ENCODE assay signal across 15 mouse cellular contexts in the genomic region with DNA sequence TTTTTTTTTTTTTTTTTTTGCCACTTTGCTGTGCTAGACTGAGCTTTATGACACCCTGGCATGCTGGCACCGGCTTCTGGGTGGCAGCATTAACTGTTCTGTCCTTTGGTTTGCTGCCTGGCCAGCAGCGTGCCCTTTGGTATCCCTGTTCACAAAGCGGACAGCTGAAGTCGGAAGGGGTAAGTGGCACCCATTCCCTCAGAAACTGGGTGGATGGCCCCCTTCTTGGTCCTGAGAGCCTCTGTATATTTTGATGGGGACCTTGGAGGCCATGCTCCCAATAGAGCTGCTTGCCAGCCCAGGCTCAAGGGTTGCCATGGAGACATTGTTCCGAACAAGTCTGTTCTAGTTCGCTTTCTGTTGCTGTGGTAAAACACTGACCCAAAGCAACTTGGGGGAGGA.
DNase-seq lines count a peak whose midpoint lies in the region; ATAC-seq and TF ChIP-seq lines count a peak whose summit lies in the region.
"Had no signal": no experiment of that assay in that cellular context is flagged by ENCODE, and none has a peak within 500 bp of the region (broad histone marks: within the 10 kb centered on the region; RNA-seq: fewer than 3 reads in every experiment).

No protein-coding gene starts in this region.

- DNase-seq in forebrain, embryonic 14.5 days (ENCODE audit: low spot score): peak; percentile 42
- peak; percentile 67 for DNase-seq in kidney, adult 2 months
- DNase-seq in brain, embryonic 14.5 days (ENCODE audit: low read depth): peak; percentile 67
- no peak for DNase-seq in limb, embryonic 14.5 days (ENCODE audit: low spot score)
- DNase-seq in yolk sac, embryonic 10.5 days (ENCODE audit: low spot score): no peak
- DNase-seq in right cerebral cortex, postnatal 25 days: no peak
- DNase-seq: cerebellum, adult 9-10 months; heart, postnatal 14 days had no signal

- no peaks in the 10 kb centered on the region for H3K9me3 ChIP-seq in forebrain, embryonic 14.5 days (replicated peaks; ENCODE audit: control insufficient read depth, low read length)
- H3K9me3 ChIP-seq in forebrain, embryonic 13.5 days (replicated peaks): no peaks in the 10 kb centered on the region
- no peaks in the 10 kb centered on the region for H3K9me3 ChIP-seq in kidney, embryonic 15.5 days (replicated peaks)
- no peaks in the 10 kb centered on the region for H3K9me3 ChIP-seq in limb, embryonic 14.5 days (ENCODE audit: control insufficient read depth, low read length)
- H3K9me3 ChIP-seq: G1E; liver, embryonic 15.5 days had no signal

- no peak overlapping the region for H3K4me2 ChIP-seq in forebrain, embryonic 14.5 days (ENCODE audit: low read length)
- no peak overlapping the region for H3K4me2 ChIP-seq in forebrain, embryonic 13.5 days
- no peak overlapping the region for H3K4me2 ChIP-seq in kidney, embryonic 15.5 days
- H3K4me2 ChIP-seq in limb, embryonic 14.5 days (replicated peaks; ENCODE audit: low read depth, low read length, severe bottlenecking): peak overlapping the region; percentile 31
- H3K4me2 ChIP-seq: liver, embryonic 15.5 days; midbrain, embryonic 12.5 days had no signal

- no peak overlapping the region for H3K4me3 ChIP-seq in forebrain, embryonic 14.5 days (ENCODE audit: low read depth, low read length)
- no peak overlapping the region for H3K4me3 ChIP-seq in forebrain, embryonic 13.5 days
- H3K4me3 ChIP-seq in kidney, adult 2 months (ENCODE audit: insufficient read depth, low read depth, low read length): no peak overlapping the region
- no peak overlapping the region for H3K4me3 ChIP-seq in kidney, embryonic 15.5 days (replicated peaks)
- H3K4me3 ChIP-seq in limb, embryonic 14.5 days (replicated peaks; ENCODE audit: low read length): no peak overlapping the region
- H3K4me3 ChIP-seq: erythroblast, embryonic 14.5 days; liver, embryonic 15.5 days; midbrain, embryonic 12.5 days had no signal

- H3K4me1 ChIP-seq in forebrain, embryonic 14.5 days (ENCODE audit: control insufficient read depth, insufficient read depth, low read length): peaks cover 13% of the 10 kb centered on the region
- H3K4me1 ChIP-seq in forebrain, embryonic 13.5 days: peaks cover 21% of the 10 kb centered on the region
- H3K4me1 ChIP-seq in kidney, adult 2 months (ENCODE audit: control insufficient read depth, insufficient read depth, low read length): peaks cover 3% of the 10 kb centered on the region; the same call in 1 of the 2 replicates
- peaks cover 18% of the 10 kb centered on the region for H3K4me1 ChIP-seq in kidney, embryonic 15.5 days
- peaks cover 7% of the 10 kb centered on the region for H3K4me1 ChIP-seq in limb, embryonic 14.5 days (ENCODE audit: control insufficient read depth, insufficient read depth, low read length)
- H3K4me1 ChIP-seq: liver, embryonic 15.5 days had no signal

- H3K27me3 ChIP-seq in forebrain, embryonic 14.5 days (replicated peaks; ENCODE audit: control insufficient read depth, insufficient read depth, low read length): no peaks in the 10 kb centered on the region
- peaks cover 12% of the 10 kb centered on the region for H3K27me3 ChIP-seq in forebrain, embryonic 13.5 days
- H3K27me3 ChIP-seq in kidney, adult 2 months (replicated peaks; ENCODE audit: control insufficient read depth, insufficient read depth, low read length): no peaks in the 10 kb centered on the region
- peaks cover 48% of the 10 kb centered on the region for H3K27me3 ChIP-seq in kidney, embryonic 15.5 days
- H3K27me3 ChIP-seq in limb, embryonic 14.5 days (ENCODE audit: control insufficient read depth, insufficient read depth, low read length): no peaks in the 10 kb centered on the region
- H3K27me3 ChIP-seq: liver, embryonic 15.5 days had no signal

- no peak overlapping the region for H3K27ac ChIP-seq in forebrain, embryonic 14.5 days (ENCODE audit: low read depth, low read length)
- no peak overlapping the region for H3K27ac ChIP-seq in forebrain, embryonic 13.5 days
- 0 out of 2 replicates have a peak overlapping the region, but pooled peaks have one; percentile 32 for H3K27ac ChIP-seq in kidney, adult 2 months (ENCODE audit: insufficient read depth, low read depth, low read length)
- no peak overlapping the region for H3K27ac ChIP-seq in kidney, embryonic 15.5 days
- H3K27ac ChIP-seq in limb, embryonic 14.5 days (replicated peaks; ENCODE audit: low read depth, low read length): no peak overlapping the region
- H3K27ac ChIP-seq: liver, embryonic 15.5 days; midbrain, embryonic 12.5 days had no signal

- H3K36me3 ChIP-seq in forebrain, embryonic 14.5 days (ENCODE audit: control insufficient read depth, insufficient read depth, low read length): no peaks in the 10 kb centered on the region
- H3K36me3 ChIP-seq in forebrain, embryonic 13.5 days (ENCODE audit: poor library complexity, severe bottlenecking): no peaks in the 10 kb centered on the region
- H3K36me3 ChIP-seq in kidney, adult 2 months (ENCODE audit: control insufficient read depth, insufficient read depth, low read length): no peaks in the 10 kb centered on the region
- H3K36me3 ChIP-seq in kidney, embryonic 15.5 days: no peaks in the 10 kb centered on the region
- no peaks in the 10 kb centered on the region for H3K36me3 ChIP-seq in limb, embryonic 14.5 days (ENCODE audit: control insufficient read depth, insufficient read depth, low read length)
- H3K36me3 ChIP-seq: G1E; liver, embryonic 15.5 days; midbrain, embryonic 12.5 days had no signal

- TF ChIP-seq POLR2A in kidney, adult 2 months (IDR thresholded peaks at IDR 0.05; ENCODE audit: low read depth, low read length): no peak
- no peak for TF ChIP-seq POLR2A in brain, embryonic 14.5 days (IDR thresholded peaks at IDR 0.05; ENCODE audit: borderline replicate concordance, extremely low read depth, insufficient read depth, insufficient read length, poor library complexity, severe bottlenecking)
- no peak for TF ChIP-seq POLR2A in limb, embryonic 14.5 days (IDR thresholded peaks at IDR 0.05; ENCODE audit: borderline replicate concordance, extremely low read depth, insufficient read depth, insufficient read length)

- no peak for ATAC-seq in forebrain, embryonic 14.5 days
- ATAC-seq in forebrain, embryonic 13.5 days: no peak
- ATAC-seq in kidney, embryonic 15.5 days (replicated peaks; ENCODE audit: low FRiP score): no peak
- no peak for ATAC-seq in limb, embryonic 14.5 days (ENCODE audit: low FRiP score, low read depth)
- ATAC-seq: inflammation-experienced regulatory T-cells, adult 6 months had no signal

- TF ChIP-seq CTCF in kidney, adult 2 months (conservative IDR thresholded peaks at IDR 0.05; ENCODE audit: insufficient read depth, insufficient read length, low read depth, low read length): no peak
- no peak for TF ChIP-seq CTCF in brain, embryonic 14.5 days (IDR thresholded peaks at IDR 0.05; ENCODE audit: borderline replicate concordance, extremely low read depth, insufficient read depth, insufficient read length)

- no peak overlapping the region for H3K9ac ChIP-seq in forebrain, embryonic 14.5 days (ENCODE audit: low read length)
- H3K9ac ChIP-seq in forebrain, embryonic 13.5 days: no peak overlapping the region
- no peak overlapping the region for H3K9ac ChIP-seq in kidney, embryonic 15.5 days
- no peak overlapping the region for H3K9ac ChIP-seq in limb, embryonic 14.5 days (ENCODE audit: low read depth, low read length, severe bottlenecking)
- H3K9ac ChIP-seq: liver, embryonic 15.5 days; midbrain, embryonic 12.5 days had no signal

- 64% methylated on average over 6 of the region's 6 CpGs for WGBS in forebrain, embryonic 14.5 days
- 59% methylated on average over 6 of the region's 6 CpGs for WGBS in forebrain, embryonic 13.5 days
- WGBS in kidney, adult 2 months: 32% methylated on average over 6 of the region's 6 CpGs
- 55% methylated on average over 6 of the region's 6 CpGs for WGBS in kidney, embryonic 15.5 days
- 65% methylated on average over 6 of the region's 6 CpGs for WGBS in limb, embryonic 14.5 days

Comparison
In these comparisons a context has a peak if more than half of its experiments do, and no peak if none do; other contexts are left out.
1. DNase-seq: peak in forebrain, embryonic 14.5 days (single experiment), kidney, adult 2 months (single experiment) and brain, embryonic 14.5 days (single experiment); none in limb, embryonic 14.5 days (single experiment), yolk sac, embryonic 10.5 days (single experiment) and right cerebral cortex, postnatal 25 days (single experiment).